Mouse (Mus musculus) layer of hippocampus, adult 9-11 months (tissue): ENCODE data around the gene Gm38431.
"Not testable (repeated sequence)": the region's sequence is repeated elsewhere in the genome, so short reads cannot be mapped to it uniquely, and the experiment has no call there.

Experiments
- DNase-seq: peaks from one replicate; pipeline ENCODE4 v3.0.0; 2022

The Gm38431 gene

GRCm38 (mm10) chr9:21104814-21105213 is 13.0 kb upstream of the Gm38431 start:
- DNase-seq = no peak

DNA sequence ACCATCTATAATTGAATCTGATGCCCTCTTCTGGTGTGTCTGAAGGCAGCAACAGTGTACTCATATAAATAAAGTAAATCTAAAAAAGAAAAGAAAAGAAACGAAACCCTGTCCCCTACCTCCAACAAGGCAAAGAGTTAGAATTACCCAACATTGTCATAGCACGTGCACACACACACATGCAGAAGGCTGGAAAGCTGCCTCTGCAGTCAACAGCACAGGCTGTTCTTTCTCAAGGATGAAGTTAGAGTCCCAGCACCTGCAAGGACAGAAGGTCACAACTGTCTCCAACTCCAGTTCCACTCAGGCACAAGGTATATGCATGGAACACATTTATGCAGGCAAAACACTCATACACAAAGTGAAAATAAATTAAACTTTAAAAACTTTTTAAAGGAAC is 10.3 kb upstream of the Gm38431 start:
- DNase-seq = no peak

DNA sequence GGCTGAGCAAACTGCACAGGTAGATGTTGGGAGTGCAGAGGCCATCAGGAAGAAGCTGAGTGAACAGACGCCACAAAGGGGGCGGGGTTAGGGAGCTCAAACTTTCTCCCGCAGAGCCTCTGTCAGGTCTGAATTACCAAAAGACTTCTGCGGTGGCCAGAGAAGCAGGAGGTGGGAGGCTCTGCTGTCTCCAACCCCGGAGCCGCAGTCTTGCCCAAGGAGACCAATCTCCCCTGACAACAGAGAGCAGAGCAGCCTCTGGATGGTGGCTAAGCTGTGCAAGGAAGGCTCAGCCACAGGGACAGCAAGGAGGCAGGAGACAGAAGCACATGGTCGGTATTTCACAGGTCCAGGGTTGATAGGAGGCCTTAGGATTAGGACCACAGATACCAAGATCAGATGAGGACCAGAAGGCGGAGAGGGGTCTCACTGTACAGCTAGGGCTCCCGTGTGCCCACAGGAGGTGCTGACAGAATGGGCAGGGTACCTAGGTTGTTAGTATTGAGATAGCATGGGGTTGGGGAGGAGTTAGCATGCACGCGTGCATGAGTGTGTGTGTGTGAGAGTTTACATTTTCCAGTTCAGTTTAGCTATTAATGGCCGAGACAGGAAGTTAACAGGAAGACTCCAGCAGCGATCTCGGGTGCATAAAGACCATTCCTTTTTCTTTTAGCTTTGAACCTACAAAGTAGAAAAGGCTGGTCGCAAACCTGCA is 8.8 kb upstream of the Gm38431 start:
- no peak for DNase-seq

DNA sequence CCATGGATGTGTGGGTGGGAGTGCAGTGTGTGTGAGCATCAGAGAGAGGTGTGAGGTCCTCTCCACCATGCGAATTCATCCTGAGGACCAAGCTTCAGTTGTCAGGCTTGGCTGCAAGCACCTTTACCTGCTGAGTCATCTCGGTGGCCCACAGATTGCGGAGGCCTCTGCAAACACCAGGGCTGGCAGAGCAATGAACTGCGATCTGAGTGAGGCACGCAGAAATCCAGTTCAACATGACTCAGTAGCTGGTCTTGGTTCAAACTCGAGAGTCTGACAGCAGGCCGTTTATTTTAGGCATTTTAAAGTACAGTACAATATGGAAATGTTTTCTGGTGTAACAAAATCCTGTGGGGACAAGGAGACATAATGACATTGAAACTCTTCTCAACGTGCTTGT is 6.0 kb upstream of the Gm38431 start:
- peak; percentile 80 for DNase-seq

GRCm38 (mm10) chr9:21095958-21096357 is 4.2 kb upstream of the Gm38431 start:
- DNase-seq = no peak

- no peak for DNase-seq
Observed at GRCm38 (mm10) chr9:21093423-21093822, 1.6 kb upstream of the Gm38431 start.

- no peak for DNase-seq
Observed at GRCm38 (mm10) chr9:21090972-21091706, 658 bp downstream of the Gm38431 start.

DNA sequence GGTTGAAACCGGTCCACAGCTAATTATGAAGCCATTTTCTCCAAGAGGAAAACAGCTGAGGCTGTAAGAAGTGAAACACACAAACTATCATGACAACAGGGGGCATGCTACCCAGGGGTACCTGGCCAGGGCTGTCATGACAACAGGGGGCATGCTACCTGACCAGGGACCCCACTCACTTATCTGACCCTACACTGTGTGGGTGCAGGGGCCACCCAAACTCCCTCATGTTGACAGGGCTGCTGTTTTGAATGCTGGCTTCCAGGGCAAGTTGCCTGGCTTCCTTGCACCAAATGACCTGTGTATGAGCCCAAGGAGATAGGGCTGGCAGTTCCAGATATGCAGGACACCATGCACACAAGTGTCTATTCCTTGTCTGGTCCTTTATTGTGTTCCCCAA is 1.3 kb downstream of the Gm38431 start:
- no peak for DNase-seq

- no peak for DNase-seq
Observed at GRCm38 (mm10) chr9:21083324-21083723, 8.5 kb downstream of the Gm38431 start.

- no peak for DNase-seq
Observed at GRCm38 (mm10) chr9:21081127-21081526, 10.7 kb downstream of the Gm38431 start.

DNA sequence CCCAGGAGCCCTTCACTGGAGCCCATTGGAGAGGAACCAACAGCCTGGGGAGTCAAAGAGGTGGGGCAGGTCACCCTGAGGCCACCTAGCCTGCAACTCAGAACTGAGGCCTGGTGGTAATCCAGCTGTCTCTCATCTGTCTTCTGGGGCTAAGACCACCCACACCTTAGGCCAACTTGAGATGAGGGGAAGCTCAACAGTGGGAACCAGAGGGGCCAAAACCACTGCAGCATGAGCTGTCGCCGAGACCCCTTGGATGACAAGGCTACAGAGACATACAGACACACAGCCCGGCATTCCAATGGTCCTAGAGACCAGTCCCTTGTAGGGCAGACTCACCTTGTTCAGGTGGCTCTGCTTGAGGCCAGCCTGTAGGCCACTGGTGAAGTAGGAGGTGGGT is 16.2 kb downstream of the Gm38431 start:
- DNase-seq = no peak

DNA sequence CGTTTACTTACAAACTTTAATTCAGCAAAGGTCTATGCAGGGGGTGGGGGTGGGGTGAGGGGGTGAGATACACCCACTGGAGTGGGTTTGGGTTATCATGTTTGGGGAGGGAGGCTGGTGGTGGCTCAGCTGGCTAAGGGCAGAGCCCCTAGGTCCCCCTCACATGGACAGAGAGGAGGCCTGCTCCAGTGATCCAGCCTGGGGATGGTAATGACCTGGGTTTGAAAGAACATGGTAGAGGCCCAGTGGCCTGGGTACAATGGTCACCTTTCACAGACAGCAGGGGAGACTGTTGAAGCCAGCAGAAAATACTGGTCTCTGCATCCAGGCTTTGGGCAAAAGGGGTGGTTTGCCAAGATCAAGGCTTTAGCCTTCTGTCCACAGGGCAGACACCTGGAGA is 17.6 kb downstream of the Gm38431 start:
- no peak for DNase-seq

DNA sequence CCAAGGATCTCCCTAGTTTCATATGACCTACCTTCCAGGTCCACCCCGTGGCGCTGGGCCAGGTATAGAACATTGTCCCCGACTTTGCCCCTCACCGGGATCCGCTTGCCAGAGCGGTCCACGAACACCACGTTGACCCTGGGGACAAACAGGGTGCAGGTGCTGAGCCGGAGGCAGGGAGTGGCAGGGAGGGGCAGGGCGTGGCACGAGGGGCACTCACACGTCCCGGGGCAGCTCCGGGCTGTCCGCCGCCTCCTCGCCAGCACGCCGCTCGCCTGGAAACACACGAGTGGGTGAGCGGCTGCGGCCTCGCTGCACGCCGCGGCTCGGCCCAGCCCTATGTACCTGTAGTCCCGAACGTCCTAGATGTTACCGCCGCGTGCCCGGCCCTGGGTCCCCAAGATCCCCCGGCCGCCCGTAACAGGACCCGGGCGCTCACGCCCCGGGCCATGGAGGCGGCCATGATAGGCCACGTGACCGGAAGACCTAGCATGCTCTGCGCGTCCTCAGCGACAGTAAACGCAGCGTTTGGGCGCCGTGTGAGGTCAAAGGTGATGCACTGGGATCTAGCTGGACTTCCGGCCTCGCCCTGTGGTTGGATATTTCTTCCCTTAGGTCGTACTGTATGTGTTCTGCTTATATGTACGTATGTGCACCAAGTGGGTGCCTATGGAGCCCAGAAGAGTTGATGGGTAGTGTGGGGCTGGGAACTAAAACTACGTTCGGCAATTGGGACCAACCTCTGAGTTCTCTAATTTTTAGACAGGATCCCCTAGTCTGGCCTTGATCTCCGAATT is 18.6 kb downstream of the Gm38431 start, which contains the start of the genes Gm49373 and Fdx1l:
Gene Gm49373, minus strand, starts transcription at position 53 of the 797 bp plus-strand sequence.
Gene Fdx1l, minus strand, starts transcription at position 571 of the 797 bp plus-strand sequence.
- DNase-seq = peak; percentile 93

DNA sequence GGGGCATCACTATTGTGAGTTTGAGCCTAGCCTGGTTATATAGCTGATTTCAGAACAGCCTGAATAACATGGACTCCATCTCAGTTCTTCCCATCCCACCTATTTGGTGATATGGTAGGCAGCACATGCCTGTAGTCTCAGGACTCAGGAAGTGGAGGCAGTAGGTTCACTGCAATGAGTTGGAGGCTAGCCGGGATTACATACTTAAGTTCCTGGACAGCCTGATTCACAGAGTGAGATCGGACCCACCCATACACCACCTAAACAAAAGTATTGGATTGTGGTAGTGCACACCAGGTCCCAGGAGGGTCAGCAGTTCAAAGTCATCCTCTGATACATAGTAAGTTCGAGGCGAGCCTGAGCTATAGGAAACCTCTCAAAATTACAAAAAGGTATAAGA is 19.2 kb downstream of the Gm38431 start:
- DNase-seq = no peak

DNA sequence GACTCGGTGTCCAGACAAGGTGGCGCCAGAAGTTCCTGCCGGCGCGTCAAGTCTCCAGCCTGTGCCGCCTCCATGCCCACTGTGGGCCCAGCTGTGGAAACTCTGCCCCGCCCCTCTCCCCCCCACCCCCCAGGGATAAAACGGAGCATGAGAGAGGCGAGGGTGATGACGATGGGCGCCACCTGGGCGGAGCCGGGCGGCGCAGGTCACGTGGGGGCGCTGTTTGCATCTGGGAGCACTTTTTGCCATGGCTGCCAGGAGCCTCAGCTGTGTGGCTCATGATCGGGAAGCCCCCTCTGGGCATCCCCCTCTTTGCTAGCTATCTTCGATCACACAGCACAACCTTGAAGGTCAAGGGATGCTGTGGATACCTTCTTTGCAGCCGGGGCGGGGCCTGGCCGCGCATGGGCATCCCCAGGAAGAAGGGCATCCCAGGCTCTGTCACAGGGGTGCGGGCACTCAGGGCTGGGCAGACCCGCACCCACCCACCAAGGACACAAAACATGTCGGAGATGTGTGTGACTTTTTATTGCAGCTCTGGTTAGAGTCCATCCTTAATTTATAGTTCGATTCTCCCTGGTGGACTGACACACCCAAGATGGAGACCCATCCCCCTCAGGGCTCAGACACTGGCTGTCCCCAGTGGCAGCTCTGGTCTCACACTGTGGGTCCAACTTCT is 24.7 kb downstream of the Gm38431 start, which contains the start of gene Zglp1:
Gene Zglp1, minus strand, starts transcription at position 88 of the 679 bp plus-strand sequence.
- no peak for DNase-seq

DNA sequence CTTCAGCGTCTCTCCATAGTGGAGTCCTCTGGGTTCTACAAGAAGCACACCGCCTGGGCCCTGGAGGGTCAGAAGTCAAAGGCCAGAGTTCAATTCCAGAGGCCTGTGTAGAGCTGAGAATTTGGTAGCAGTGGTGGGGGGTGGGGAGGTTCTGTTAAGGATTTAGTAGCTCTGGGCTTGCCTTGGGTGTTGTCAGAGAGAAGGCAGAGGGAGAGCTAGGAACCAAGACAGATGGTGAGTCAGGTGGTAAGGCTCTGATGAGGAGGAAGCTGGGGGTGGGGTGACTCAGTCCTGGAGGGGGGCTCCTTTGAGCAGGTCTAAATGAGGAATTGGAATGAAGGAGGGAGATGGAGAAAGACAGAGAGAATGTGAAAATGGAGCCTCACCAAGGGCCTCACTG is 28.9 kb downstream of the Gm38431 start:
- DNase-seq = peak; percentile 79

- no peak for DNase-seq
Observed at GRCm38 (mm10) chr9:21051578-21051977, 40.2 kb downstream of the Gm38431 start.

DNA sequence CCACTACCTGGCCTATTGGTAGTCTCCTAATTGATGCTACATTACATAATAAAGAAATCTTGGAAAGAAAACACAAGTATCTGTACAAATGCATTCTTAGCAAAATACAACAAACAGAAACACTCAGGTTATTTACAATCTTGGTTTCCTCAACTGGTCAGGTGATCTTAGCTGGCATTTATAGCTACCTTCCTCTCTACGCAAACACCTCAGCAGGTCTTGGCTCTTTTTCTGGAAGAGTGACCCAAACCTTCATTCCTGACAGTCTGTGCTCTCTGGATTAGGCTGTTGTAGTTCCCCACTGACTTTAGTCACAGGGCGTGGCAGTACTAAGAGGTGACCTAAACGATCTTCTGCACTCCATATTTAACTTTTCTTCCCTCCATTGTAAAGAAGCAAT is 46.6 kb downstream of the Gm38431 start:
- DNase-seq = no peak

DNA sequence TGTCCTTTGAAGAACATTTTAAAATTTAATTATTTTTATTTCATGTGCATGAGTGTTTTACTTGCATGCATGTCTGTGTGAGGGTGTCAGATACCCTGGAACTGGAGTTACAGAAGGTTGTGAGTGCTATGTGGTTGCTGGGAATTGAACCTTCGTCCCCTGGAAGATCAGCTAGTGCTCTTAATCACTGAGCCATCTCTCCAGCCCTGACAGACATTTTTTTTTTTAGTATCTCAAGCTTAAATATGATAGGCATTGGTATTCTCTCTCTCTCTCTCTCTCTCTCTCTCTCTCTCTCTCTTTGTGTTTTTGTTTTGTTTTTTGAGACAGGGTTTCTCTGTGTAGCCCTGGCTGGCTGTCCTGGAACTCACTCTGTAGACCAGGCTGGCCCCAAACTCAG is 47.0 kb downstream of the Gm38431 start:
- DNase-seq = not testable (repeated sequence)

DNA sequence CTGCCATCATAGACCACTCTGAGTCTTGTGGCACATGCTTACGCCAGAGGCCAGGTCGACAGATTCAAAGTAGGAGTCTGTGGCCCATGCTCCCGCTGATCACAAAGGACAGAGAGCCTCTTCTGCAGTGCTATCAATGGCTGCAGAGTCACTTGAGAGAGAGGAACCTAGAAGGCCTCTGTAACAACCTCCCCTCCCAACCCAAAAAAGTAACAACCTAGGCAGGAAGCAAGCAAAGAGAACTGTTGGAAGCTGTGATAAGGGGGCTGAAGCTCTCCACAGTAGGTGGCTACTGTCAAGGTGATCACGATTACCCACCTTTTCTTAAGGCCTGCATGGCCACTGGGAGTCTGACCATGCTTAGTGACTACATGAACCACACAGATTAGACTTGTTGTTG is 48.2 kb downstream of the Gm38431 start:
- DNase-seq = no peak

DNA sequence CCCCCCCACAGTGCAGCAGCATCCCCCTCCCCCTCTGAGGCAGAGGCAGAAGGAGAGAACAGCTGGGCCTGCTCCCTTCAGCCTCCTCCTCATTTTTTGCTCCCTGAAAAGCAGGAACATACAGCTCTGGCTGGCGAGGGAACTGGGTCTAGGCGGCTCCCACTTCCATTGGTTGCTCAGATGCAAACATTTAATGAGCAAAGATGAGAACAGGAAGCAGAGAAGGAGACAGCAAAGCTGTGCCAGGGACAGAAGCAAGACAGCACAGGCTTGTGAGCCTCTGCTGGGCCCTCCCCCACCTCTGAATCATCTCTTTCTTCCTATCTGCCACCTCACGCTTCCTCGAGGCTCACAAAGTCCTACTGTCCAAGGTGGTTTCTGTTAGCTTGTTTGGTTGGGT is 50.5 kb downstream of the Gm38431 start:
- DNase-seq = peak; percentile 93

GRCm38 (mm10) chr9:21039779-21040178 is 52.0 kb downstream of the Gm38431 start:
- no peak for DNase-seq

GRCm38 (mm10) chr9:21037481-21037891 is 54.3 kb downstream of the Gm38431 start:
- no peak for DNase-seq
